Mouse (Mus musculus) kidney, embryonic 16.5 days (tissue): ENCODE results near the gene Kcnh1. TPM values are rescaled to one million over a fixed set of nuclear protein-coding genes. Genes with fewer than 3 reads are reported as not detected.
A peak's percentile ranks its signal among the peaks of the same experiment; 100 is the strongest.

Experiments
- ATAC-seq: fragments of 200-750 bp; cut with Nextera tagmentation; 2 replicates; pipeline ENCODE4 v1.8.0; 2017; ENCODE audit warnings: moderate TSS enrichment; ENCODE audit not compliant: low FRiP score, low TSS enrichment
- H3K27ac ChIP-seq: fragments of 300-500 bp; sonication (generic); 2 replicates; pipeline ENCODE4 v1.5.1; 2014; ENCODE audit warnings: low read length
- H3K27me3 ChIP-seq: fragments of 300-500 bp; sonication (generic); 2 replicates; pipeline ENCODE4 v1.6.1; 2014; ENCODE audit warnings: low read length, control low read depth, mixed read lengths; ENCODE audit not compliant: insufficient read depth
- H3K36me3 ChIP-seq: fragments of 300-500 bp; sonication (generic); 2 replicates; pipeline ENCODE4 v1.6.1; 2014; ENCODE audit warnings: low read length, control low read depth, mixed read lengths; ENCODE audit not compliant: insufficient read depth
- H3K4me1 ChIP-seq: fragments of 300-500 bp; sonication (generic); 2 replicates; pipeline ENCODE4 v1.6.1; 2014; ENCODE audit warnings: low read length, control low read depth, mixed read lengths; ENCODE audit not compliant: insufficient read depth
- H3K4me2 ChIP-seq: fragments of 300-500 bp; sonication (generic); replicated peaks from 2 replicates; pipeline ENCODE4 v1.6.1; 2014; ENCODE audit warnings: low read depth, low read length
- H3K4me3 ChIP-seq: fragments of 300-500 bp; sonication (generic); 2 replicates; pipeline ENCODE4 v1.5.1; 2014; ENCODE audit warnings: mild to moderate bottlenecking, low read length
- H3K9ac ChIP-seq: fragments of 300-500 bp; sonication (generic); replicated peaks from 2 replicates; pipeline ENCODE4 v1.6.1; 2014; ENCODE audit warnings: low read length
- H3K9me3 ChIP-seq: fragments of 300-500 bp; sonication (generic); 2 replicates; pipeline ENCODE4 v1.6.1; 2016; ENCODE audit warnings: low read length, control low read depth
- WGBS: fragments of 180-500 bp; shearing (Covaris S2); extraction: QIAGEN DNeasy Blood & Tissue Kit; methylation state at CpG from one replicate; pipeline ENCODE4 v1.1.7; 2014; 5-methylcytosine and 5-hydroxymethylcytosine counted together
- polyA plus RNA-seq: library from polyadenylated mRNA; unstranded; fragments of >200 nt; fragmentation: Nextera tagmentation; extraction: Ambion mirVana; gene quantifications from 2 replicates; pipeline ENCODE4 v1.2.1, GENCODE M21; 2015

Gene Kcnh1
- polyA plus RNA-seq, 1 experiment from 2014 or later, result 1.2 TPM

GRCm38 (mm10) chr1:192339361-192340077 is 148.9 kb downstream of the Kcnh1 start:
- no peak overlapping the region for H3K9ac ChIP-seq
- no peak for ATAC-seq
- H3K4me3 ChIP-seq, result no peak overlapping the region
- H3K27ac ChIP-seq, result no peak overlapping the region
- H3K9me3 ChIP-seq, result peaks cover 9% of the 10 kb centered on the region; the same call in 1 of the 2 replicates
- H3K27me3 ChIP-seq, result no peaks in the 10 kb centered on the region
- 65% methylated on average over 9 of the region's 9 CpGs for WGBS
- H3K4me1 ChIP-seq, result no peaks in the 10 kb centered on the region
- H3K36me3 ChIP-seq, result 0 out of 2 replicates have a peak, but pooled peaks cover 4% of the 10 kb centered on the region
- no peak overlapping the region for H3K4me2 ChIP-seq

- H3K4me2 ChIP-seq, result no peak overlapping the region
- no peaks in the 10 kb centered on the region for H3K27me3 ChIP-seq
- H3K27ac ChIP-seq, result no peak overlapping the region
- ATAC-seq, result no peak
- 0 out of 2 replicates have a peak, but pooled peaks cover 4% of the 10 kb centered on the region for H3K36me3 ChIP-seq
- H3K9me3 ChIP-seq, result peaks cover 9% of the 10 kb centered on the region; the same call in 1 of the 2 replicates
- no peaks in the 10 kb centered on the region for H3K4me1 ChIP-seq
- 80% methylated on average over 4 of the region's 4 CpGs for WGBS
- H3K9ac ChIP-seq, result no peak overlapping the region
- H3K4me3 ChIP-seq, result no peak overlapping the region
Observed at GRCm38 (mm10) chr1:192341774-192342173, 151.2 kb downstream of the Kcnh1 start.

GRCm38 (mm10) chr1:192343996-192344395 is 153.4 kb downstream of the Kcnh1 start:
- H3K4me2 ChIP-seq, result no peak overlapping the region
- 95% methylated on average over 4 of the region's 4 CpGs for WGBS
- no peak overlapping the region for H3K9ac ChIP-seq
- no peak for ATAC-seq
- no peak overlapping the region for H3K27ac ChIP-seq
- H3K4me1 ChIP-seq, result no peaks in the 10 kb centered on the region
- H3K36me3 ChIP-seq, result no peaks in the 10 kb centered on the region
- no peak overlapping the region for H3K4me3 ChIP-seq
- H3K9me3 ChIP-seq, result no peaks in the 10 kb centered on the region
- no peaks in the 10 kb centered on the region for H3K27me3 ChIP-seq

- no peak overlapping the region for H3K4me2 ChIP-seq
- H3K4me3 ChIP-seq, result no peak overlapping the region
- H3K36me3 ChIP-seq, result no peaks in the 10 kb centered on the region
- WGBS, result 31% methylated on average over 5 of the region's 5 CpGs
- H3K27me3 ChIP-seq, result no peaks in the 10 kb centered on the region
- no peaks in the 10 kb centered on the region for H3K9me3 ChIP-seq
- H3K4me1 ChIP-seq, result no peaks in the 10 kb centered on the region
- H3K27ac ChIP-seq, result no peak overlapping the region
- H3K9ac ChIP-seq, result no peak overlapping the region
- ATAC-seq, result no peak
Observed at GRCm38 (mm10) chr1:192347327-192347726, 156.8 kb downstream of the Kcnh1 start.

- ATAC-seq, result no peak
- no peak overlapping the region for H3K27ac ChIP-seq
- no peak overlapping the region for H3K4me2 ChIP-seq
- no peak overlapping the region for H3K4me3 ChIP-seq
- H3K4me1 ChIP-seq, result no peaks in the 10 kb centered on the region
- no peaks in the 10 kb centered on the region for H3K36me3 ChIP-seq
- H3K9me3 ChIP-seq, result no peaks in the 10 kb centered on the region
- WGBS, result 93% methylated on average over 3 of the region's 3 CpGs
- no peaks in the 10 kb centered on the region for H3K27me3 ChIP-seq
- no peak overlapping the region for H3K9ac ChIP-seq
Observed at GRCm38 (mm10) chr1:192356231-192356630, 165.7 kb downstream of the Kcnh1 start.

DNA sequence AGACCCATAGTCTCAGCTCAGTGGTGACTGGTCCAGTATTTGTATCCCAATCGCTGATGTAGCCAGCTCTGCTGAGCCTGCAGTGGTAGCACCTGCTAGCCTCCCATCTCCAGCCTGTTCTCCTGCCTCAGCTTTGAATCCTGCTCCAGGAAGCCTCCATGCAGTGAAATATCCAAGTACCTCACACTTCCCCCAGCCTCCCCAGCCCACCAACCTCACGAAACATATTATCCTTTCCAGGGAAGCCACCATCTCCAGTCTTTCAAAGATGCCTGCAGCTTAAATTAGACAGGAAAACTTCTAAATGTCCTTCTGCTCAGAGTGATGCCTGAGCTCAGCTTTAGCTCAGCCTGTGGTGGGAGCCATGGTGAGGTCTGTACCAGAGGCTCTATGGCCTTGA is 168.6 kb downstream of the Kcnh1 start:
- H3K4me3 ChIP-seq, result no peak overlapping the region
- no peaks in the 10 kb centered on the region for H3K4me1 ChIP-seq
- H3K27ac ChIP-seq, result no peak overlapping the region
- 85% methylated on average over 2 of the region's 2 CpGs for WGBS
- no peaks in the 10 kb centered on the region for H3K9me3 ChIP-seq
- no peaks in the 10 kb centered on the region for H3K27me3 ChIP-seq
- H3K4me2 ChIP-seq, result no peak overlapping the region
- ATAC-seq, result no peak
- no peaks in the 10 kb centered on the region for H3K36me3 ChIP-seq
- no peak overlapping the region for H3K9ac ChIP-seq

- ATAC-seq, result no peak
- Histone ChIP-seq H3K4me2 (no peak overlapping the region), H3K9ac (no peak overlapping the region), H3K27me3 (no peaks in the 10 kb centered on the region), H3K9me3 (peaks cover 4% of the 10 kb centered on the region; the same call in 1 of the 2 replicates), H3K27ac (no peak overlapping the region), H3K4me3 (no peak overlapping the region), H3K4me1 (peaks cover 21% of the 10 kb centered on the region), H3K36me3 (0 out of 2 replicates have a peak, but pooled peaks cover 2% of the 10 kb centered on the region)
- WGBS, result 59% methylated on average over 5 of the region's 5 CpGs
Observed at GRCm38 (mm10) chr1:192368336-192368735, 177.8 kb downstream of the Kcnh1 start.

GRCm38 (mm10) chr1:192371943-192372614 is 181.5 kb downstream of the Kcnh1 start:
- H3K36me3 ChIP-seq, result 0 out of 2 replicates have a peak, but pooled peaks cover 2% of the 10 kb centered on the region
- peak; percentile 82 for ATAC-seq
- no peak overlapping the region for H3K9ac ChIP-seq
- peak overlapping the region; percentile 43; the same call in 1 of the 2 replicates for H3K27ac ChIP-seq
- peaks cover 4% of the 10 kb centered on the region; the same call in 1 of the 2 replicates for H3K9me3 ChIP-seq
- 44% methylated on average over 4 of the region's 4 CpGs for WGBS
- H3K27me3 ChIP-seq, result no peaks in the 10 kb centered on the region
- H3K4me2 ChIP-seq, result no peak overlapping the region
- no peak overlapping the region for H3K4me3 ChIP-seq
- peaks cover 21% of the 10 kb centered on the region for H3K4me1 ChIP-seq

- H3K4me2 ChIP-seq, result no peak overlapping the region
- H3K9me3 ChIP-seq, result no peaks in the 10 kb centered on the region
- H3K4me1 ChIP-seq, result no peaks in the 10 kb centered on the region
- no peak overlapping the region for H3K4me3 ChIP-seq
- H3K9ac ChIP-seq, result no peak overlapping the region
- ATAC-seq, result no peak
- no peak overlapping the region for H3K27ac ChIP-seq
- H3K27me3 ChIP-seq, result no peaks in the 10 kb centered on the region
- 76% methylated on average over 4 of the region's 4 CpGs for WGBS
- H3K36me3 ChIP-seq, result no peaks in the 10 kb centered on the region
Observed at GRCm38 (mm10) chr1:192378546-192379075, 188.0 kb downstream of the Kcnh1 start.

GRCm38 (mm10) chr1:192380596-192381041 is 190.0 kb downstream of the Kcnh1 start:
- Histone ChIP-seq H3K4me1 (no peaks in the 10 kb centered on the region), H3K27ac (no peak overlapping the region), H3K36me3 (no peaks in the 10 kb centered on the region), H3K4me2 (no peak overlapping the region), H3K4me3 (no peak overlapping the region), H3K9me3 (no peaks in the 10 kb centered on the region), H3K27me3 (no peaks in the 10 kb centered on the region), H3K9ac (no peak overlapping the region)
- ATAC-seq, result no peak
- WGBS, result 40% methylated on average over 5 of the region's 5 CpGs
